Mouse (Mus musculus): ENCODE data around the gene Olfr463. TPM values are rescaled to one million over a fixed set of nuclear protein-coding genes. Genes with fewer than 3 reads are reported as not detected.

Gene Olfr463
- polyA plus RNA-seq, 1 experiment from 2014 or later = not detected

DNA sequence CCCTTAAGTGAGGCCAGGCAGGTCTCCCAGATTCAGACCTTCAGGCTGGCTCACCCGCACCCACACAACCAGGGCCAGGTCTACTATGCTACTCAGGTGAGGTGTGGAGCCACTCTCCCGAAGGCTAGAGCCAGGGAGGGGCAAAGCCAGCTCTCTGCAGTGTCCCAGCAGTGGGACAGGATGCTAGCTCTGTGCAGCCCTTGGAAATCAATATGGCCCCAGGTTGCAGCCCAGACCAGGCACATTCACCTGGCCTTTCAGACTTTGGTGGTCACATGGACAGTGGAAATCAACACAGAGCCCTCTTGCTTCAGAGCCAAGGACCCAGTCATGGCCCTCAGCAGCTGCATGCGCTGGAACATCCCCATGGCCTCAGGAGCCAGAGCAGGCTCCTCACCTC, 7.1 kb upstream of the Olfr463 start:
- Histone ChIP-seq H3K4me2 (replicated peaks; ENCODE audit: low read depth, low read length) (no peak overlapping the region), H3K4me1 (ENCODE audit: insufficient read depth, low read depth, low read length) (no peaks in the 10 kb centered on the region), H3K9me3 (ENCODE audit: low read length) (no peaks in the 10 kb centered on the region), H3K27ac (ENCODE audit: low read length) (no peak overlapping the region), H3K27me3 (replicated peaks; ENCODE audit: insufficient read depth, low read length) (no peaks in the 10 kb centered on the region), H3K4me3 (ENCODE audit: low read depth, low read length) (no peak overlapping the region), H3K9ac (replicated peaks; ENCODE audit: low read depth) (no peak overlapping the region), H3K36me3 (ENCODE audit: insufficient read depth, low read length) (no peaks in the 10 kb centered on the region)
- 67% methylated on average over 3 of the region's 3 CpGs for WGBS
- DNase-seq (ENCODE audit: low spot score) = no peak
- TF ChIP-seq CTCF (IDR thresholded peaks at IDR 0.05) (no peak), EP300 (IDR thresholded peaks at IDR 0.05) (no peak)
- ATAC-seq = no peak

- H3K4me2 ChIP-seq (replicated peaks; ENCODE audit: low read depth, low read length) = no peak within 1 kb of the TSS
- no peaks in the 10 kb centered on the region for H3K4me1 ChIP-seq (ENCODE audit: insufficient read depth, low read depth, low read length)
- no peak within 1 kb of the TSS for H3K27ac ChIP-seq (ENCODE audit: low read length)
- H3K36me3 ChIP-seq (ENCODE audit: insufficient read depth, low read length) = no peaks in the 10 kb centered on the region
- WGBS = 87% methylated on average over 6 of the region's 6 CpGs
- H3K27me3 ChIP-seq (replicated peaks; ENCODE audit: insufficient read depth, low read length) = no peaks in the 10 kb centered on the region
- DNase-seq (ENCODE audit: low spot score) = no peak
- no peaks in the 10 kb centered on the region for H3K9me3 ChIP-seq (ENCODE audit: low read length)
- TF ChIP-seq EP300 (IDR thresholded peaks at IDR 0.05) = no peak
- TF ChIP-seq CTCF (IDR thresholded peaks at IDR 0.05) = no peak
- no peak within 1 kb of the TSS for H3K4me3 ChIP-seq (ENCODE audit: low read depth, low read length)
- H3K9ac ChIP-seq (replicated peaks; ENCODE audit: low read depth) = no peak within 1 kb of the TSS
- ATAC-seq = no peak
These were observed 5.0 kb downstream of the Olfr463 start, which contains the start of gene Olfr462 for GRCm38 (mm10) chr11:87892168-87892567. Gene Olfr462 (minus strand): TSS chr11:87892268.

GRCm38 (mm10) chr11:87884856-87885255, 12.3 kb downstream of the Olfr463 start:
- no peak overlapping the region for H3K27ac ChIP-seq (ENCODE audit: low read length)
- 67% methylated on average over 5 of the region's 5 CpGs for WGBS
- no peaks in the 10 kb centered on the region for H3K9me3 ChIP-seq (ENCODE audit: low read length)
- ATAC-seq = no peak
- H3K9ac ChIP-seq (replicated peaks; ENCODE audit: low read depth) = no peak overlapping the region
- H3K36me3 ChIP-seq (ENCODE audit: insufficient read depth, low read length) = no peaks in the 10 kb centered on the region
- H3K4me1 ChIP-seq (ENCODE audit: insufficient read depth, low read depth, low read length) = no peaks in the 10 kb centered on the region
- no peak for TF ChIP-seq CTCF (IDR thresholded peaks at IDR 0.05)
- no peak for TF ChIP-seq EP300 (IDR thresholded peaks at IDR 0.05)
- no peaks in the 10 kb centered on the region for H3K27me3 ChIP-seq (replicated peaks; ENCODE audit: insufficient read depth, low read length)
- no peak overlapping the region for H3K4me3 ChIP-seq (ENCODE audit: low read depth, low read length)
- DNase-seq (ENCODE audit: low spot score) = no peak
- H3K4me2 ChIP-seq (replicated peaks; ENCODE audit: low read depth, low read length) = no peak overlapping the region

DNA sequence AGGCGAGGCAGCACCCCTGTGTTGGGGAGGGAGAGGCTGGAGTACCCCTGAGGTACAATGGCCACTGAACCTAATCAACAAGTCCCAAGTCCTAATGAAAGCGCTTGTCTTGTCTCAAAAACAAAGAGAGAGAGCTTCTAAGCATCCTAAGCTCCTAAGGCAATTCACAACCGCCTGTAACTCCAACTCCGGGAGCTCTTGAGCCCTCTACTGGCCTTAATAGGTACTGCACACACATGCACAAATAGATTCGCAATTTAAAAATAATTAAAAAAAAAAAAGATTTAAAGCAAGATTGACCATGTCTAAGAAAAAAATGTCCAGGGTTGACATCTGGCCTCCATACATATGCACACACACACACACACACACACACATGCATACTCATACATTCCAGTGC, 13.7 kb downstream of the Olfr463 start:
- peak; percentile 37 for DNase-seq (ENCODE audit: low spot score)
- 37% methylated on average over 5 of the region's 5 CpGs for WGBS
- no peak overlapping the region for H3K4me2 ChIP-seq (replicated peaks; ENCODE audit: low read depth, low read length)

DNA sequence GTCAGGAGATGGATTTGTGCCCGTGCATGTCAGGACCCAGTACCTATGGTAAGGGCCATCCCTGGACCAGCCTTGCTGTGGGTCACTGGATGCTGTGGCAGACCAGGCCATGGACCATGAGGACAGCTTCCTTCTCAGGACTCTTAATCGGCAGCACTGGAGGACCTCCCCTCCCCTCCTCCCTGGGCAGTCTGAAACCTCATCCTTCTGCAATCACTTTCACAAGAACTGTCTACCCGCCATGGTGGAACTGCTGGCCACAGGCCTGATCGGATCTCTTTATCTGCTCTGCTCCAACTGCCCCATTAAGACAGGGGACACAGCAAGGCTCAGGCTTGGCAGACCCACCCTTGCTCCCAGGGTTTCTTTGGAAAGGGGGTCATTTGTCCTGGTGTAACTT, 15.5 kb downstream of the Olfr463 start:
- H3K4me3 ChIP-seq (ENCODE audit: low read depth, low read length) = no peak overlapping the region
- H3K27me3 ChIP-seq (replicated peaks; ENCODE audit: insufficient read depth, low read length) = no peaks in the 10 kb centered on the region
- no peaks in the 10 kb centered on the region for H3K4me1 ChIP-seq (ENCODE audit: insufficient read depth, low read depth, low read length)
- H3K9me3 ChIP-seq (ENCODE audit: low read length) = no peaks in the 10 kb centered on the region
- H3K27ac ChIP-seq (ENCODE audit: low read length) = no peak overlapping the region
- H3K36me3 ChIP-seq (ENCODE audit: insufficient read depth, low read length) = no peaks in the 10 kb centered on the region
- TF ChIP-seq CTCF (IDR thresholded peaks at IDR 0.05) (no peak), EP300 (IDR thresholded peaks at IDR 0.05) (no peak)
- no peak overlapping the region for H3K9ac ChIP-seq (replicated peaks; ENCODE audit: low read depth)
- no peak for ATAC-seq
- 44% methylated on average over 4 of the region's 4 CpGs for WGBS
- no peak overlapping the region for H3K4me2 ChIP-seq (replicated peaks; ENCODE audit: low read depth, low read length)
- no peak for DNase-seq (ENCODE audit: low spot score)

More for the DNA sequence above, 13.7 kb downstream of the Olfr463 start:
- Histone ChIP-seq H3K36me3 (ENCODE audit: insufficient read depth, low read length) (no peaks in the 10 kb centered on the region), H3K27ac (ENCODE audit: low read length) (no peak overlapping the region), H3K9me3 (ENCODE audit: low read length) (no peaks in the 10 kb centered on the region), H3K9ac (replicated peaks; ENCODE audit: low read depth) (no peak overlapping the region), H3K4me3 (ENCODE audit: low read depth, low read length) (no peak overlapping the region), H3K4me1 (ENCODE audit: insufficient read depth, low read depth, low read length) (no peaks in the 10 kb centered on the region), H3K27me3 (replicated peaks; ENCODE audit: insufficient read depth, low read length) (no peaks in the 10 kb centered on the region)
- peak; percentile 67 for TF ChIP-seq CTCF (IDR thresholded peaks at IDR 0.05)
- TF ChIP-seq EP300 (IDR thresholded peaks at IDR 0.05) = no peak
- no peak for ATAC-seq

- H3K4me1 ChIP-seq (ENCODE audit: insufficient read depth, low read depth, low read length) = no peaks in the 10 kb centered on the region
- H3K27me3 ChIP-seq (replicated peaks; ENCODE audit: insufficient read depth, low read length) = no peaks in the 10 kb centered on the region
- no peak overlapping the region for H3K4me2 ChIP-seq (replicated peaks; ENCODE audit: low read depth, low read length)
- H3K9me3 ChIP-seq (ENCODE audit: low read length) = no peaks in the 10 kb centered on the region
- ATAC-seq = no peak
- no peak overlapping the region for H3K4me3 ChIP-seq (ENCODE audit: low read depth, low read length)
- no peak for DNase-seq (ENCODE audit: low spot score)
- TF ChIP-seq EP300 (IDR thresholded peaks at IDR 0.05) (no peak), CTCF (IDR thresholded peaks at IDR 0.05) (no peak)
- 72% methylated on average over 9 of the region's 9 CpGs for WGBS
- no peak overlapping the region for H3K27ac ChIP-seq (ENCODE audit: low read length)
- no peak overlapping the region for H3K9ac ChIP-seq (replicated peaks; ENCODE audit: low read depth)
- no peaks in the 10 kb centered on the region for H3K36me3 ChIP-seq (ENCODE audit: insufficient read depth, low read length)
These were observed 17.4 kb downstream of the Olfr463 start for GRCm38 (mm10) chr11:87879826-87880225.

DNA sequence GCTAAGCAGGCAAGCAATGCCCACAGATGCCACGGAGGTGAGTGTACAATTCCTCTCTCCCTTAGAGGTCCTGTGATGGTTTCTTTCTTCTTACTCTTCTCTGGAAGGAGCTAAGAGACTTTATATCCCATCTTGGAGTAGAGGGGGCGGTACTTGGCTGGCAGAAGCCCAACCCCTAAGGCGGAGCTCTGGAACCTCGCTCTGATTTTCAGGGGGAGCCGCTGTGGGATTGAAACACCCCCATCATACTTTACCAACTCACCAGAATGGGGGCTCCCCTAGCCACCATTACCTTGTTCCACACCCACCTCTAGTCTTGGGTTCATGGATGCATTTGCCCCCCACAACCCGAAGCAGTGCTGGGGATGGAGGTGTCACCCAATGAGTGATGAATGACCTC, 21.8 kb downstream of the Olfr463 start, which contains the start of gene Epx:
Gene Epx (minus strand): TSS at position 101 of the 400 bp plus-strand sequence.
- TF ChIP-seq EP300 (IDR thresholded peaks at IDR 0.05) = no peak
- Histone ChIP-seq H3K4me1 (ENCODE audit: insufficient read depth, low read depth, low read length) (no peaks in the 10 kb centered on the region), H3K36me3 (ENCODE audit: insufficient read depth, low read length) (no peaks in the 10 kb centered on the region), H3K9ac (replicated peaks; ENCODE audit: low read depth) (no peak within 1 kb of the TSS), H3K4me3 (ENCODE audit: low read depth, low read length) (no peak within 1 kb of the TSS), H3K27ac (ENCODE audit: low read length) (no peak within 1 kb of the TSS), H3K9me3 (ENCODE audit: low read length) (no peaks in the 10 kb centered on the region), H3K27me3 (replicated peaks; ENCODE audit: insufficient read depth, low read length) (no peaks in the 10 kb centered on the region), H3K4me2 (replicated peaks; ENCODE audit: low read depth, low read length) (no peak within 1 kb of the TSS)
- DNase-seq (ENCODE audit: low spot score) (no peak), ATAC-seq (no peak)
- 75% methylated on average over 6 of the region's 6 CpGs for WGBS
